In genomic region chr4:114410443-114410842, GRCm38 (mm10) we compare ENCODE assay signal across 10 mouse cellular contexts. TPM values are rescaled to one million over a fixed set of nuclear protein-coding genes. Genes with fewer than 3 reads are reported as not detected.
DNase-seq lines count a peak whose midpoint lies in the region; ATAC-seq and TF ChIP-seq lines count a peak whose summit lies in the region.
"Had no signal": no experiment of that assay in that cellular context is flagged by ENCODE, and none has a peak within 500 bp of the region (broad histone marks: within the 10 kb centered on the region; RNA-seq: fewer than 3 reads in every experiment).

No protein-coding gene starts in this region.

- WGBS in lung, embryonic 16.5 days = 42% methylated on average over 11 of the region's 11 CpGs
- 21% methylated on average over 11 of the region's 11 CpGs for WGBS in heart, embryonic 12.5 days
- 15% methylated on average over 11 of the region's 11 CpGs for WGBS in kidney, postnatal 0 days
- WGBS in neural tube, embryonic 13.5 days = 4% methylated on average over 11 of the region's 11 CpGs

- H3K9me3 ChIP-seq in lung, embryonic 16.5 days (ENCODE audit: control insufficient read depth, low read length) = no peaks in the 10 kb centered on the region
- no peaks in the 10 kb centered on the region for H3K9me3 ChIP-seq in heart, embryonic 12.5 days (replicated peaks)
- H3K9me3 ChIP-seq in kidney, postnatal 0 days (replicated peaks; ENCODE audit: low read length) = no peaks in the 10 kb centered on the region
- H3K9me3 ChIP-seq in neural tube, embryonic 13.5 days = no peaks in the 10 kb centered on the region

- TF ChIP-seq CTCF in kidney, postnatal 0 days (IDR thresholded peaks at IDR 0.05; ENCODE audit: low read depth) = no peak

- H3K9ac ChIP-seq in lung, embryonic 16.5 days (ENCODE audit: low read length) = peak overlapping the region; percentile 32
- H3K9ac ChIP-seq in heart, embryonic 12.5 days = no peak overlapping the region
- H3K9ac ChIP-seq in kidney, postnatal 0 days (ENCODE audit: low read depth, low read length) = peak overlapping the region; percentile 23; the same call in 1 of the 2 replicates
- H3K9ac ChIP-seq in neural tube, embryonic 13.5 days = 0 out of 2 replicates have a peak overlapping the region, but pooled peaks have one; percentile 3

- peak overlapping the region; percentile 87 for H3K4me2 ChIP-seq in lung, embryonic 16.5 days (ENCODE audit: low read depth, low read length)
- peak overlapping the region; percentile 49 for H3K4me2 ChIP-seq in heart, embryonic 12.5 days
- peak overlapping the region; percentile 98 for H3K4me2 ChIP-seq in kidney, postnatal 0 days (ENCODE audit: low read length)
- H3K4me2 ChIP-seq in neural tube, embryonic 13.5 days = peak overlapping the region; percentile 33

- peaks cover 11% of the 10 kb centered on the region; the same call in 1 of the 2 replicates for H3K4me1 ChIP-seq in lung, embryonic 16.5 days (replicated peaks; ENCODE audit: control insufficient read depth, insufficient read depth, low read length)
- peaks cover 31% of the 10 kb centered on the region for H3K4me1 ChIP-seq in heart, embryonic 12.5 days (replicated peaks)
- H3K4me1 ChIP-seq in kidney, postnatal 0 days (replicated peaks; ENCODE audit: insufficient read depth, low read length) = peaks cover 19% of the 10 kb centered on the region
- H3K4me1 ChIP-seq in neural tube, embryonic 13.5 days (replicated peaks) = peaks cover 34% of the 10 kb centered on the region

- DNase-seq in lung, postnatal 10 days = no peak
- peak; percentile 21 for DNase-seq in kidney, postnatal 0 days (ENCODE audit: low spot score)
- DNase-seq in right cerebral cortex, postnatal 10 days (ENCODE audit: low spot score in 2 of 2) = no peak
- no peak for DNase-seq in spleen, postnatal 36 days (ENCODE audit: low spot score in 2 of 2)
- no peak for DNase-seq in gastrocnemius, postnatal 4 days (ENCODE audit: low spot score in 2 of 2)

- peaks cover 11% of the 10 kb centered on the region for H3K27me3 ChIP-seq in lung, embryonic 16.5 days (ENCODE audit: control insufficient read depth, insufficient read depth, low read depth, low read length)
- peaks cover 85% of the 10 kb centered on the region for H3K27me3 ChIP-seq in heart, embryonic 12.5 days (replicated peaks)
- peaks cover 9% of the 10 kb centered on the region; the same call in 1 of the 2 replicates for H3K27me3 ChIP-seq in kidney, postnatal 0 days (ENCODE audit: insufficient read depth, low read length)
- peaks cover 47% of the 10 kb centered on the region for H3K27me3 ChIP-seq in neural tube, embryonic 13.5 days
- H3K27me3 ChIP-seq: Patski had no signal

- no peak overlapping the region for H3K27ac ChIP-seq in lung, embryonic 16.5 days (ENCODE audit: low read length)
- H3K27ac ChIP-seq in heart, embryonic 12.5 days (ENCODE audit: poor library complexity, severe bottlenecking) = no peak overlapping the region
- peak overlapping the region; percentile 36 for H3K27ac ChIP-seq in kidney, postnatal 0 days
- H3K27ac ChIP-seq in neural tube, embryonic 13.5 days (replicated peaks) = no peak overlapping the region

- 0 out of 2 replicates have a peak, but pooled peaks cover 2% of the 10 kb centered on the region for H3K36me3 ChIP-seq in lung, embryonic 16.5 days (ENCODE audit: control insufficient read depth, insufficient read depth, low read length)
- H3K36me3 ChIP-seq in heart, embryonic 12.5 days = no peaks in the 10 kb centered on the region
- no peaks in the 10 kb centered on the region for H3K36me3 ChIP-seq in kidney, postnatal 0 days (ENCODE audit: insufficient read depth, low read length)
- H3K36me3 ChIP-seq in neural tube, embryonic 13.5 days = no peaks in the 10 kb centered on the region

- peak overlapping the region; percentile 22 for H3K4me3 ChIP-seq in lung, embryonic 16.5 days (ENCODE audit: low read length)
- peak overlapping the region; percentile 4; the same call in 1 of the 2 replicates for H3K4me3 ChIP-seq in heart, embryonic 12.5 days
- peak overlapping the region; percentile 20; the same call in 1 of the 2 replicates for H3K4me3 ChIP-seq in kidney, postnatal 0 days (replicated peaks; ENCODE audit: low read depth, low read length)
- H3K4me3 ChIP-seq in neural tube, embryonic 13.5 days = no peak overlapping the region; the same call in 1 of the 2 replicates

- no peak for ATAC-seq in lung, embryonic 16.5 days (ENCODE audit: low read depth)
- ATAC-seq in heart, embryonic 12.5 days (ENCODE audit: insufficient number of reproducible peaks, low FRiP score) = no peak
- no peak for ATAC-seq in kidney, postnatal 0 days (replicated peaks; ENCODE audit: low FRiP score, low read depth)
- no peak for ATAC-seq in neural tube, embryonic 13.5 days (ENCODE audit: low read depth)

RNA-seq across cellular contexts. Expression of gene Trabd2b, which starts 3.9 kb away (rescaled TPM):
- polyA plus RNA-seq in lung, embryonic 16.5 days (2015; fragmentation: Nextera tagmentation; extraction: Ambion mirVana) = 5.1 and 5.4 TPM in 2 replicates
- 1.1 and 1.5 TPM in 2 replicates for polyA plus RNA-seq in heart, embryonic 12.5 days (2016; fragmentation: Nextera tagmentation; extraction: Ambion mirVana)
- 5.2 and 5.8 TPM in 2 replicates for polyA plus RNA-seq in kidney, postnatal 0 days (2015; fragmentation: Nextera tagmentation; extraction: Ambion mirVana)
- 0.84 and 0.90 TPM in 2 replicates for polyA plus RNA-seq in neural tube, embryonic 13.5 days (2015; fragmentation: Nextera tagmentation; extraction: Ambion mirVana)
- 1 to 10 TPM; 3.1 to 3.8 TPM for total RNA-seq in gastrocnemius, postnatal 4 days (2021)
- total RNA-seq: neutrophil, adult 5-6 weeks had no signal

Comparison
In these comparisons a context has a peak if more than half of its experiments do, and no peak if none do; other contexts are left out.
1. H3K4me2 ChIP-seq: peak in every context shown above with its lines; median percentile 98 in kidney, postnatal 0 days; 87 in lung, embryonic 16.5 days; 49 in heart, embryonic 12.5 days; 33 in neural tube, embryonic 13.5 days.